Mouse (Mus musculus) cerebellum, adult 11-12 months (tissue): ENCODE data around the gene Cfap43.

Experiments
- DNase-seq: peaks from one replicate; pipeline ENCODE4 v3.0.0; 2022

The Cfap43 gene

GRCm38 (mm10) chr19:47919126-47919965 is at the start of gene Cfap43, which contains the start of gene Itprip:
Cfap43 (minus strand) TSS chr19:47919287.
Itprip (minus strand) TSS chr19:47919299.
- no peak for DNase-seq

GRCm38 (mm10) chr19:47958181-47958580 is 39.1 kb upstream of the Cfap43 start:
- no peak for DNase-seq

- no peak for DNase-seq
Observed at GRCm38 (mm10) chr19:47953169-47953568, 34.1 kb upstream of the Cfap43 start.

GRCm38 (mm10) chr19:47950946-47951345 is 31.9 kb upstream of the Cfap43 start:
- no peak for DNase-seq

- no peak for DNase-seq
Observed at GRCm38 (mm10) chr19:47946821-47947465, 27.9 kb upstream of the Cfap43 start.

GRCm38 (mm10) chr19:47939361-47939760 is 20.3 kb upstream of the Cfap43 start:
- no peak for DNase-seq

GRCm38 (mm10) chr19:47937443-47938406 is 18.6 kb upstream of the Cfap43 start, which contains the start of gene Cfap58:
Cfap58 (plus strand) TSS chr19:47937675.
- DNase-seq, result no peak

- DNase-seq, result no peak
Observed at GRCm38 (mm10) chr19:47936938-47937337, 17.9 kb upstream of the Cfap43 start.

- no peak for DNase-seq
Observed at GRCm38 (mm10) chr19:47936490-47936889, 17.4 kb upstream of the Cfap43 start.

- DNase-seq, result no peak
Observed at GRCm38 (mm10) chr19:47935530-47935929, 16.4 kb upstream of the Cfap43 start.

- DNase-seq, result no peak
Observed at GRCm38 (mm10) chr19:47934636-47935238, 15.7 kb upstream of the Cfap43 start.

GRCm38 (mm10) chr19:47934146-47934545 is 15.1 kb upstream of the Cfap43 start:
- no peak for DNase-seq

- DNase-seq, result no peak
Observed at GRCm38 (mm10) chr19:47931982-47932638, 13.0 kb upstream of the Cfap43 start.

- DNase-seq, result no peak
Observed at GRCm38 (mm10) chr19:47929043-47929442, 10.0 kb upstream of the Cfap43 start.

GRCm38 (mm10) chr19:47927032-47927431 is 7.9 kb upstream of the Cfap43 start:
- no peak for DNase-seq

- DNase-seq, result no peak
Observed at GRCm38 (mm10) chr19:47925819-47926218, 6.7 kb upstream of the Cfap43 start.

- DNase-seq, result no peak
Observed at GRCm38 (mm10) chr19:47919966-47920375, 884 bp upstream of the Cfap43 start.

GRCm38 (mm10) chr19:47918455-47919101 is 509 bp downstream of the Cfap43 start:
- no peak for DNase-seq

- DNase-seq, result no peak
Observed at GRCm38 (mm10) chr19:47918016-47918415, 1.1 kb downstream of the Cfap43 start.

- no peak for DNase-seq
Observed at GRCm38 (mm10) chr19:47917396-47917795, 1.7 kb downstream of the Cfap43 start.

- DNase-seq, result no peak
Observed at GRCm38 (mm10) chr19:47915251-47915650, 3.8 kb downstream of the Cfap43 start.
